Mouse (Mus musculus) C2C12 (cell line): ENCODE measurements around the gene Crybg3. TPM values are rescaled to one million over a fixed set of nuclear protein-coding genes. Genes with fewer than 3 reads are reported as not detected.
"Not testable (repeated sequence)": the region's sequence is repeated elsewhere in the genome, so short reads cannot be mapped to it uniquely, and the experiment has no call there.

ENCODE experiments used
- H3K27me3 ChIP-seq: one replicate; pipeline ENCODE4 v1.6.1; 2011; ENCODE audit not compliant: control insufficient read depth, insufficient read depth, insufficient read length
- H3K36me3 ChIP-seq: one replicate; pipeline ENCODE4 v1.6.1; 2011; ENCODE audit not compliant: control insufficient read depth, insufficient read depth
- H3K4me3 ChIP-seq: one replicate; pipeline ENCODE4 v1.5.1; 2011; ENCODE audit warnings: mild to moderate bottlenecking, control low read depth; ENCODE audit not compliant: poor library complexity, insufficient read depth, severe bottlenecking
- H3K79me2 ChIP-seq: one replicate; pipeline ENCODE4 v1.6.1; 2011; ENCODE audit not compliant: control insufficient read depth, insufficient read depth
- H3K79me3 ChIP-seq: one replicate; pipeline ENCODE4 v1.6.1; 2011; ENCODE audit warnings: low read depth, control low read depth
- H3ac ChIP-seq: one replicate; pipeline ENCODE3; 2011; ENCODE audit warnings: low read depth; ENCODE audit not compliant: control insufficient read depth, insufficient read length
- CEBPB ChIP-seq: IDR thresholded peaks from one replicate; pipeline ENCODE4 v1.6.1; 2011; ENCODE audit warnings: low read depth, mild to moderate bottlenecking, control low read depth, moderate library complexity
- CTCF ChIP-seq: IDR thresholded peaks from one replicate; pipeline ENCODE4 v1.5.1; 2011; ENCODE audit not compliant: control insufficient read depth, insufficient read depth, insufficient read length
- FOSL1 ChIP-seq: IDR thresholded peaks from one replicate; pipeline ENCODE4 v1.8.0; 2011; ENCODE audit warnings: mild to moderate bottlenecking, low read length; ENCODE audit not compliant: poor library complexity, insufficient read depth, severe bottlenecking
- MAX ChIP-seq: IDR thresholded peaks from one replicate; pipeline ENCODE4 v1.6.1; 2011; ENCODE audit warnings: mild to moderate bottlenecking, control low read depth
- MYOD1 ChIP-seq: IDR thresholded peaks from one replicate; pipeline ENCODE4 v1.6.1; 2011; ENCODE audit warnings: low read depth; ENCODE audit not compliant: control insufficient read depth, insufficient read length
- MYOG ChIP-seq: IDR thresholded peaks from one replicate; pipeline ENCODE4 v1.6.1; 2011; ENCODE audit not compliant: control insufficient read depth, insufficient read length; ENCODE audit errors: extremely low read depth
- USF1 ChIP-seq: IDR thresholded peaks from one replicate; pipeline ENCODE4 v1.6.1; 2011; ENCODE audit warnings: low read depth, mild to moderate bottlenecking, control low read depth, moderate library complexity
- polyA plus RNA-seq: library from polyadenylated mRNA; unstranded; fragments of >200 nt; fragmentation: generic; extraction: Trizol; gene quantifications from one replicate; pipeline ENCODE4 v1.2.1, GENCODE M21; 2012; ENCODE audit warnings: missing spikeins

The Crybg3 gene
- polyA plus RNA-seq, 1 experiment, result 2.4 TPM

DNA sequence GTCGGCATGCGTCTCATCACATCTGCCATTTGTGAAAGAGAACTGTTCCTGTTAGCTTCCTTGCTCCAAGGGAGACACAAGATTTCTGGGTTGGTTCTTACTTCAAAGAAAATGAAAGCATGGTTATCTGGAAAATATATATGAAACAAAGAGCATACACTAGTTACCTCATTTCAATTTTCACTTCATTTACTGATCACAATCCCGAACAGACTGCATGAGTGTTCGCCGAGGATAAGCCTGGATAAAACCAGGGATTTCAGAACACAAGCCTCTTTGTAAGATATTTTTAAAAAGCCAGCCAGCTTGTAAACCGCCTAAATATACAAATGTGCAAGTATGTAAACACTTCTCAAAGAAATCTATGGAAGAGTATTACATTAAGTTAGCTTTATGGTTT is 136.8 kb downstream of the Crybg3 start:
- no peaks in the 10 kb centered on the region for H3K36me3 ChIP-seq
- no peak overlapping the region for H3ac ChIP-seq
- TF ChIP-seq CTCF (no peak), CEBPB (no peak), MAX (no peak), MYOG (no peak), FOSL1 (no peak), MYOD1 (no peak), USF1 (no peak)
- H3K79me2 ChIP-seq, result no peaks in the 10 kb centered on the region
- no peaks in the 10 kb centered on the region for H3K27me3 ChIP-seq
- H3K4me3 ChIP-seq, result no peak overlapping the region
- H3K79me3 ChIP-seq, result no peaks in the 10 kb centered on the region

DNA sequence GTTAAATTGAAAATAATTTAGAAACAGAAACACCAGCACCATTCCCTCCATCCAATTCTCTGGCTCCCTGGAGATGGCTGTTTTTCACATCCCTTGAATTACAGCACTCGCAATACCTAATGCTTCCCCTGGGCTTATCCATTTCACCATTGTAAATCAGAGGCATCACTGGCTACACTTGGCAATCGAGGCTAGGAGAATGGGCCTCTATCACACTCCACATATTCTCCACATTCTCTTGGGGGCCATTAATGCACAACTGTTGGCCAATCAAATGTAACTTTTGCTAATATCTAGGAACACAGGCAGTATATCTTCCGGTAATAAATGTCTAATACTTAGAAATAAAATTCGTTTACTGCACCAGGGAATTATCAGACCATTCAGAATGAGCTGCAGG is 137.2 kb downstream of the Crybg3 start:
- Histone ChIP-seq H3K79me3 (no peaks in the 10 kb centered on the region), H3K79me2 (no peaks in the 10 kb centered on the region), H3K4me3 (no peak overlapping the region), H3K36me3 (no peaks in the 10 kb centered on the region), H3ac (no peak overlapping the region), H3K27me3 (no peaks in the 10 kb centered on the region)
- no peak for TF ChIP-seq USF1
- TF ChIP-seq CTCF, result no peak
- no peak for TF ChIP-seq MYOG
- TF ChIP-seq CEBPB, result no peak
- no peak for TF ChIP-seq FOSL1
- no peak for TF ChIP-seq MYOD1
- no peak for TF ChIP-seq MAX

DNA sequence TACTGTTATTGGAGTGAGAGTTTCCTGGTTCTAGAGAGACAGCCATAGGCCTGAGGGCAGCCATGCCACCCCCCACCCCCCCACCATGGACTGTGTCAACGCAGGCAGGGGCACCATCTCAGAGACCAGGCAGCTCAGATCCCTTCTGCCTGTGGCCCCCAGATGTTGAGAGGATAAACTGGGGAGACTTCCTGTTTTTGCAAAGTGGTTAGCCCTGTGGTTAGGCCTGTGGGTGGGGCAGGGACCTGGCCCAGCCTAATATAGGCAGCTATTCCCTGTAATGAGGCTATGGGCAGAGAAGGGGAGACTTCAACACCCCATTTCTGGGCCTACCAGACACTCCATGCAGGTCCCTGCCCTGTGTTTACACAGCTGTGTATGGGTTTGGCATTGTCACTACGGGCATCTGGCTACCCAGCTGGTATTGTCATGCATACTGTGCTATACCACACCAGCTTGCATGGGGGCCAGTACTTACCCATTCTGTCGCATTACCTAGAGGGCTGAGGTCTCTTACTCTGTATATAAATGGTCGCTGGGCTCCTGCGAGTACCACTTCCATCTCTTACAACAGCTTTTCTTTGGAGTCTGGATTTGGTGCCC is 141.4 kb downstream of the Crybg3 start:
- H3K79me3 ChIP-seq, H3ac ChIP-seq, H3K79me2 ChIP-seq, H3K27me3 ChIP-seq, H3K4me3 ChIP-seq, H3K36me3 ChIP-seq: not testable (repeated sequence)

DNA sequence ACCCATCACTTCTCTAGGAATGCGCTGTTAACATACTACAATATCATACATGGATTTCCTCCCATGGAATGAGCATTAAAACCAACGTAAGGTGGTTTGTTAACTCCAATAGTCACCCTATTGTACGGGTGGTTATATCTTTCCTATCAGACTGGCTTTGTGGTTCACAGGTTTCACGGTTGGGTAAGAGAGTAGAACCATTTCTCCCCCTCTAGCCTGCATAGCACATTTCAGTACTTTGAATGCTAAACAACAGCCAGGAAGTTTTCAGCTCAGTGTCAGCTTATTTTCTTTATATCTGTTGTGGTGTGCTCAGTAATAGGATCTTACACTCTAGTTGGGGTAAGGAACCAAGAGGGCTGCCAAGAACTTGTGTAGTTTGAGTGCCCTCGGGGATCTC is 149.0 kb downstream of the Crybg3 start:
- H3K79me3 ChIP-seq, result no peaks in the 10 kb centered on the region
- H3K27me3 ChIP-seq, result no peaks in the 10 kb centered on the region
- no peaks in the 10 kb centered on the region for H3K79me2 ChIP-seq
- no peak overlapping the region for H3K4me3 ChIP-seq
- H3ac ChIP-seq, result no peak overlapping the region
- TF ChIP-seq CEBPB, result no peak
- no peak for TF ChIP-seq CTCF
- TF ChIP-seq MAX, result no peak
- TF ChIP-seq FOSL1, result no peak
- no peaks in the 10 kb centered on the region for H3K36me3 ChIP-seq

DNA sequence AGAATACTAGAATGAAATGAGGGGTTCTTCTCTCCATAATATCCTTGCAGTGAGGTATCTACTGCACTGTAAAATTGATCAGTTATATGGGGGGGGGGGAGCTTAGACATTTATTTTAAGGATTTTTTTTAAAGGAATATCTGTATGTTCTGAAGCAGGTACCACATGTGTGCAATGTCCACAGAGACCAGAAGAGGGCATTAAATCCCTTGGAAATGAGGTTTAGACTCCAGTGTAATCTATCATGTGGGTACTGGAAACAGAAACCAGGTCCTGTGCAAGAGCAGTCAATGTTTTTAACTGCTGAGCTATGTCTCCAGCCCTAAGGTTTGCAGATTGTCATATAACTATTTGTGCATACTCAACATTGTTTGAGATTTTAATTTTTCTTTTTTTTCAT is 151.7 kb downstream of the Crybg3 start:
- no peak overlapping the region for H3ac ChIP-seq
- H3K27me3 ChIP-seq, result no peaks in the 10 kb centered on the region
- no peaks in the 10 kb centered on the region for H3K79me2 ChIP-seq
- no peak overlapping the region for H3K4me3 ChIP-seq
- TF ChIP-seq CEBPB, result no peak
- TF ChIP-seq CTCF, result no peak
- TF ChIP-seq MAX, result no peak
- no peak for TF ChIP-seq FOSL1
- no peak for TF ChIP-seq MYOD1
- no peak for TF ChIP-seq MYOG
- TF ChIP-seq USF1, result no peak
- H3K36me3 ChIP-seq, result no peaks in the 10 kb centered on the region
- H3K79me3 ChIP-seq, result no peaks in the 10 kb centered on the region

DNA sequence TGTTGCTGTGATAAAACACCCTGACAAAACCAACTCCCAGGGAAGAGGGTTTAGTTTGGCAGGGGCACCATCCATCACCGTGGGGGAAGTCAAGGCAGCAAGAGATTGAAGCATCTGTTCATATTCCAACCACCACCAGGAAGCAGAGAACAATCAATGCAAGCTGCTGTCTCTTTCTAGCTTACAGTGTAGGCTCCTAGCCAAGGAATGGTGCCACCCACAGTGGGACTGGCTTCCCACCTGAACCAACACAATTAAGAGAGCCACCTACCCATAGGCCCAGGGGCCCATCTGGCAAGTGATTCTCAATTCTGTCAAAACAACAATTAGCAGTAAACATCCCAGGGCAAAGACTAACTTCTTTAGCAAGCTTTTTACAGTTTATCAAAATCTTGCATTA is 152.6 kb downstream of the Crybg3 start:
- no peak overlapping the region for H3ac ChIP-seq
- H3K27me3 ChIP-seq, result no peaks in the 10 kb centered on the region
- no peaks in the 10 kb centered on the region for H3K36me3 ChIP-seq
- H3K79me2 ChIP-seq, result no peaks in the 10 kb centered on the region
- TF ChIP-seq MYOD1 (no peak), CTCF (no peak), CEBPB (no peak), USF1 (no peak), FOSL1 (no peak), MAX (no peak), MYOG (no peak)
- H3K4me3 ChIP-seq, result no peak overlapping the region
- no peaks in the 10 kb centered on the region for H3K79me3 ChIP-seq
